Mouse (Mus musculus) ES-E14 (cell line): ENCODE measurements around the gene Gm6614. TPM values are rescaled to one million over a fixed set of nuclear protein-coding genes. Genes with fewer than 3 reads are reported as not detected.
"Not testable (repeated sequence)": the region's sequence is repeated elsewhere in the genome, so short reads cannot be mapped to it uniquely, and the experiment has no call there.

Source experiments
- DNase-seq: peaks from one replicate; pipeline ENCODE4 v3.0.0-alpha.2; 2013; ENCODE audit warnings: low read depth, low spot score
- H3K27ac ChIP-seq: 2 replicates; pipeline ENCODE4 v1.5.1; 2012; ENCODE audit warnings: low read depth, mild to moderate bottlenecking, low read length, moderate library complexity, mixed read lengths; ENCODE audit not compliant: poor library complexity, insufficient read depth, severe bottlenecking
- H3K36me3 ChIP-seq: 2 replicates; pipeline ENCODE4 v1.6.1; 2012; ENCODE audit warnings: mild to moderate bottlenecking, low read length, moderate library complexity, mixed read lengths; ENCODE audit not compliant: control insufficient read depth, poor library complexity, insufficient read depth, severe bottlenecking
- H3K4me1 ChIP-seq, 2 experiments: fragments of 150-350 bp in 1 of 2; sonication (generic) in 1 of 2; 2 replicates each; pipeline ENCODE4 v1.6.1; 2012; ENCODE audit warnings: low read length in 2 of 2, mild to moderate bottlenecking in 1 of 2, mixed read lengths in 1 of 2; ENCODE audit not compliant: control insufficient read depth in 2 of 2, insufficient read depth in 2 of 2, poor library complexity in 1 of 2
- H3K4me3 ChIP-seq, 2 experiments: fragments of 150-350 bp in 1 of 2; sonication (generic) in 1 of 2; 2 replicates each; pipeline ENCODE4 v1.5.1; 2012; ENCODE audit warnings: low read length in 2 of 2, low read depth in 1 of 2, mild to moderate bottlenecking in 1 of 2, mixed read lengths in 1 of 2; ENCODE audit not compliant: insufficient read depth in 1 of 2, poor library complexity in 1 of 2, severe bottlenecking in 1 of 2
- H3K9ac ChIP-seq: 2 replicates; pipeline ENCODE4 v1.6.1; 2012; ENCODE audit warnings: low read depth, mild to moderate bottlenecking, low read length, mixed read lengths; ENCODE audit not compliant: poor library complexity, insufficient read depth, severe bottlenecking
- H3K9me3 ChIP-seq: fragments of 150-350 bp; sonication (generic); 2 replicates; pipeline ENCODE4 v1.6.1; 2012; ENCODE audit warnings: low read depth, mild to moderate bottlenecking, low read length; ENCODE audit not compliant: control insufficient read depth, insufficient read depth
- CHD2 ChIP-seq: IDR thresholded peaks from 2 replicates; pipeline ENCODE4 v1.6.1; 2014; ENCODE audit warnings: mild to moderate bottlenecking, low read depth, low read length, inconsistent platforms
- HCFC1 ChIP-seq: IDR thresholded peaks from 2 replicates; pipeline ENCODE4 v1.6.1; 2012; ENCODE audit warnings: low read length, inconsistent platforms, borderline replicate concordance; ENCODE audit not compliant: insufficient read depth
- MAFK ChIP-seq: IDR thresholded peaks from 2 replicates; pipeline ENCODE4 v1.6.1; 2014; ENCODE audit warnings: mild to moderate bottlenecking, low read depth, low read length, inconsistent platforms; ENCODE audit not compliant: insufficient read depth
- ZC3H11A ChIP-seq: IDR thresholded peaks from 2 replicates; pipeline ENCODE4 v1.6.1; 2012; ENCODE audit warnings: low read depth, mild to moderate bottlenecking, inconsistent platforms, low read length, borderline replicate concordance
- ZNF384 ChIP-seq: IDR thresholded peaks from 2 replicates; pipeline ENCODE4 v1.6.1; 2012; ENCODE audit warnings: low read depth, low read length, inconsistent platforms
- in situ Hi-C, 2 experiments: fragments of 600-800 bp; cut with MboI; formaldehyde crosslinking; loops; one replicate each; pipeline ENCODE4 v1.15.1; 2025; ENCODE audit warnings: low sequenced_read_pairs in 2 of 2, inconsistent platforms in 1 of 2; ENCODE audit not compliant: unreplicated experiment in 2 of 2
- total RNA-seq: library from RNA; depleted of rRNA; stranded (reverse); fragments of 300-350 nt; gene quantifications from 2 replicates; pipeline ENCODE4 v1.2.3, GENCODE M21; 2012; rRNA removed

Gene Gm6614
- not detected in 2 replicates for total RNA-seq

- TF ChIP-seq HCFC1, result no peak
- no peak for TF ChIP-seq CHD2
- TF ChIP-seq ZNF384, result no peak
- TF ChIP-seq MAFK, result no peak
- no peak for TF ChIP-seq ZC3H11A
- Histone ChIP-seq H3K9ac (no peak within 1 kb of the TSS), H3K4me1 (no peaks in the 10 kb centered on the region), H3K9me3 (no peaks in the 10 kb centered on the region), H3K36me3 (no peaks in the 10 kb centered on the region), H3K27ac (no peak within 1 kb of the TSS), H3K4me3 (no peak within 1 kb of the TSS)
- in situ Hi-C loops, result no loop called here
- DNase-seq, result no peak
Observed at GRCm38 (mm10) chr6:142011364-142011955, at the start of gene Gm6614. Gm6614 (minus strand) TSS chr6:142011414.

- in situ Hi-C loops, H3K9ac ChIP-seq, H3K9me3 ChIP-seq, DNase-seq, H3K4me3 ChIP-seq, H3K4me1 ChIP-seq, H3K27ac ChIP-seq, H3K36me3 ChIP-seq: not testable (repeated sequence)
Observed at GRCm38 (mm10) chr6:142058281-142058680, 47.1 kb upstream of the Gm6614 start.

GRCm38 (mm10) chr6:142047689-142048088 is 36.5 kb upstream of the Gm6614 start:
- H3K36me3 ChIP-seq, result no peaks in the 10 kb centered on the region
- H3K9ac ChIP-seq, result no peak overlapping the region
- no peak overlapping the region for H3K4me3 ChIP-seq
- no peak for TF ChIP-seq HCFC1
- no peak for TF ChIP-seq ZC3H11A
- TF ChIP-seq CHD2, result no peak
- no peak for TF ChIP-seq MAFK
- TF ChIP-seq ZNF384, result no peak
- H3K27ac ChIP-seq, result no peak overlapping the region
- no peak for DNase-seq
- no peaks in the 10 kb centered on the region for H3K4me1 ChIP-seq
- H3K9me3 ChIP-seq, result no peaks in the 10 kb centered on the region
- in situ Hi-C loops, result loop anchor here in 1 of 2 experiments (10.0 kb wide), 1 partner anchor 563 kb away; no protein-coding TSS in a partner anchor

DNA sequence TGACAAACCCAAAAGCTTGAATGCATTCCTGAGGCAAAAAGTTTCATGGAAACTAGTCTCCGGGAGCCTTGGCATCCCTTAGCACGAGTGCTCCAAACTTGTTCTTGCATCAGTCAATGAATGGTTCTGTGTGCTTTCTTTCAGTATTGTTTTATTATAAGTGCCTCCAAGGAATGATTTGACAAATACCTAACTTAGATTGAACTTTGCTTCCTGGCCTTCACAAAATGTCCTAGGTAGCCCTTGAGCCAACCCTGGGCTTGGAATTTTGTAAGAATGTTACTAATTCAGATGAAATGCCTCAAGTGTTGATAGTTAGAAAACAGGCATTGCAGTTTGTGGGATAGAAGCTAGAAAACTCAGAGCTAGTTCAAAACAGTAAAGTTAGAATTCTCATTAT is 34.5 kb upstream of the Gm6614 start:
- Histone ChIP-seq H3K36me3 (no peaks in the 10 kb centered on the region), H3K4me1 (no peaks in the 10 kb centered on the region), H3K9me3 (no peaks in the 10 kb centered on the region), H3K4me3 (no peak overlapping the region), H3K27ac (no peak overlapping the region), H3K9ac (no peak overlapping the region)
- TF ChIP-seq HCFC1 (no peak), ZNF384 (no peak), ZC3H11A (no peak), MAFK (no peak), CHD2 (no peak)
- no peak for DNase-seq
- in situ Hi-C loops, result loop anchor here in 1 of 2 experiments (10.0 kb wide), 1 partner anchor 561 kb away; no protein-coding TSS in a partner anchor

DNA sequence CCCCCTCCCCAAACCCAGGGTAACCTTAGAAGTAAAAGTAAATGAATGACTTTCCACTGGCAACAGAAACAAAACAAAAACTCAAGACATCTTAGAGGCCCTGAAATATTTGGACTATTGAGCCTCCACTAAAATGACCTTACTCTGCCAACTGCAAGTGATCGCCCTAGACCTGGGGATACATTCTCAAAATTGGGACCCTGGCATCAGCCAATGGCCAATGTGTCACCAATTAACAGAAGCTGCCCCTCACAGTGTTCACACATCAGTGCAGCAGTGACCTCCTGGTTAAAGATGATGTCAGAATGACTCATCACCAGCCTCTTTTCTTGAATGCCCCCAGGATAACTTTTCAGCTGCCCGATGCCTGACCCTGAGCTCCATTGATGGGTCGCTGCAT is 30.7 kb upstream of the Gm6614 start:
- Histone ChIP-seq H3K27ac (no peak overlapping the region), H3K9me3 (no peaks in the 10 kb centered on the region), H3K4me3 (no peak overlapping the region), H3K36me3 (no peaks in the 10 kb centered on the region), H3K9ac (no peak overlapping the region), H3K4me1 (no peaks in the 10 kb centered on the region)
- in situ Hi-C loops, result loop anchor here in 1 of 2 experiments (10.0 kb wide), 1 partner anchor 557 kb away; no protein-coding TSS in a partner anchor
- no peak for TF ChIP-seq ZC3H11A
- TF ChIP-seq HCFC1, result no peak
- TF ChIP-seq CHD2, result no peak
- TF ChIP-seq ZNF384, result no peak
- no peak for TF ChIP-seq MAFK
- DNase-seq, result no peak
